Mouse (Mus musculus) hindbrain, embryonic 16.5 days (tissue): ENCODE results near the gene Phf19. TPM values are rescaled to one million over a fixed set of nuclear protein-coding genes. Genes with fewer than 3 reads are reported as not detected.

Experiments
- ATAC-seq: fragments of 200-750 bp; cut with Nextera tagmentation; 2 replicates; pipeline ENCODE4 v1.8.0; 2017; ENCODE audit warnings: moderate TSS enrichment, moderate library complexity
- H3K27ac ChIP-seq: fragments of 300-500 bp; sonication (generic); 2 replicates; pipeline ENCODE4 v1.5.1; 2014; ENCODE audit warnings: low read depth, mild to moderate bottlenecking, control low read depth, low read length, moderate library complexity
- H3K27me3 ChIP-seq: fragments of 300-500 bp; sonication (generic); replicated peaks from 2 replicates; pipeline ENCODE4 v1.6.1; 2014; ENCODE audit warnings: low read length; ENCODE audit not compliant: control insufficient read depth, insufficient read depth
- H3K36me3 ChIP-seq: fragments of 300-500 bp; sonication (generic); 2 replicates; pipeline ENCODE4 v1.6.1; 2014; ENCODE audit warnings: mild to moderate bottlenecking, low read length, moderate library complexity, mixed read lengths; ENCODE audit not compliant: control insufficient read depth, insufficient read depth
- H3K4me1 ChIP-seq: fragments of 300-500 bp; sonication (generic); 2 replicates; pipeline ENCODE4 v1.6.1; 2014; ENCODE audit warnings: low read depth, low read length; ENCODE audit not compliant: control insufficient read depth, insufficient read depth
- H3K4me2 ChIP-seq: fragments of 300-500 bp; sonication (generic); 2 replicates; pipeline ENCODE4 v1.6.1; 2014; ENCODE audit warnings: mild to moderate bottlenecking, low read length, control low read depth, moderate library complexity
- H3K4me3 ChIP-seq: fragments of 300-500 bp; sonication (generic); 2 replicates; pipeline ENCODE4 v1.5.1; 2014; ENCODE audit warnings: mild to moderate bottlenecking, low read length, control low read depth, moderate library complexity
- H3K9ac ChIP-seq: fragments of 300-500 bp; sonication (generic); 2 replicates; pipeline ENCODE4 v1.6.1; 2014; ENCODE audit warnings: low read depth, mild to moderate bottlenecking, control low read depth, low read length, moderate library complexity
- H3K9me3 ChIP-seq: fragments of 300-500 bp; sonication (generic); 2 replicates; pipeline ENCODE4 v1.6.1; 2014; ENCODE audit warnings: mild to moderate bottlenecking, low read length, moderate library complexity; ENCODE audit not compliant: control insufficient read depth
- WGBS: fragments of 180-500 bp; shearing (Covaris S2); extraction: QIAGEN DNeasy Blood & Tissue Kit; methylation state at CpG from one replicate; pipeline ENCODE4 v1.1.7; 2014; 5-methylcytosine and 5-hydroxymethylcytosine counted together
- polyA plus RNA-seq: library from polyadenylated mRNA; unstranded; fragments of >200 nt; fragmentation: Nextera tagmentation; extraction: Ambion mirVana; gene quantifications from 2 replicates; pipeline ENCODE4 v1.2.1, GENCODE M21; 2015

The Phf19 gene
- polyA plus RNA-seq, 1 experiment from 2014 or later: 2.2 TPM

GRCm38 (mm10) chr2:34903652-34904405 lies 10.0 kb downstream of the Phf19 start:
- WGBS: 80% methylated on average over 4 of the region's 4 CpGs
- no peak for ATAC-seq
- no peak overlapping the region; the same call in 1 of the 2 replicates for H3K9ac ChIP-seq

GRCm38 (mm10) chr2:34903191-34903590 lies 10.6 kb downstream of the Phf19 start:
- Histone ChIP-seq H3K4me2 (no peak overlapping the region), H3K36me3 (no peaks in the 10 kb centered on the region), H3K27ac (no peak overlapping the region), H3K27me3 (no peaks in the 10 kb centered on the region), H3K4me1 (peaks cover 8% of the 10 kb centered on the region), H3K9me3 (no peaks in the 10 kb centered on the region), H3K4me3 (no peak overlapping the region), H3K9ac (no peak overlapping the region)
- ATAC-seq: no peak
- WGBS: 93% methylated on average over 7 of the region's 7 CpGs

More at GRCm38 (mm10) chr2:34903652-34904405, 10.0 kb downstream of the Phf19 start:
- Histone ChIP-seq H3K4me1 (peaks cover 8% of the 10 kb centered on the region), H3K27ac (peak overlapping the region; percentile 87), H3K4me3 (no peak overlapping the region), H3K9me3 (no peaks in the 10 kb centered on the region), H3K36me3 (no peaks in the 10 kb centered on the region), H3K4me2 (peak overlapping the region; percentile 61), H3K27me3 (no peaks in the 10 kb centered on the region)

DNA sequence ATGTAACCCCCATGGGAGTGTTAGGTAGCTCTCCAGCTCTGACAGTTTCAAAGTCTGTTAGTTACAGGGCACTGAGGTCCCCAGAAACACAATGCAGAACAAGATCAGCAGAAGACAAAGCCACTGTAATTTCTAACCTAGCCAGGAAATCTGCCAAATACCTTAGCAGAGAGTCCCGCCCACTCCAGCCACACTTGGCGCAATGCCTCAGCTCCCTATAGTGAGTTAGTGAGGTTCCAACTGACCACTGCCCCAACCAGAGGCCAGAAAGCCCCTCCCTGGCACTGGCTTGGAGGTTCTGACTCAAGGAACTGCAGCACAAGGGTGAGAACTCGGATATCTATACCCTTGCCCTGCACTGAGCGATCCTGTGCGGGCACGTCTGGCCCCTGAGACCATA lies 11.1 kb downstream of the Phf19 start:
- Histone ChIP-seq H3K36me3 (no peaks in the 10 kb centered on the region), H3K4me3 (no peak overlapping the region), H3K27me3 (no peaks in the 10 kb centered on the region), H3K9ac (no peak overlapping the region), H3K27ac (no peak overlapping the region), H3K4me2 (no peak overlapping the region), H3K9me3 (no peaks in the 10 kb centered on the region), H3K4me1 (peaks cover 8% of the 10 kb centered on the region)
- WGBS: 86% methylated on average over 6 of the region's 6 CpGs
- ATAC-seq: no peak

GRCm38 (mm10) chr2:34901726-34902125 lies 12.1 kb downstream of the Phf19 start:
- no peaks in the 10 kb centered on the region for H3K9me3 ChIP-seq
- peaks cover 8% of the 10 kb centered on the region for H3K4me1 ChIP-seq
- H3K9ac ChIP-seq: no peak overlapping the region
- no peaks in the 10 kb centered on the region for H3K36me3 ChIP-seq
- 82% methylated on average over 4 of the region's 4 CpGs for WGBS
- no peak overlapping the region for H3K4me2 ChIP-seq
- H3K4me3 ChIP-seq: no peak overlapping the region
- no peak for ATAC-seq
- no peaks in the 10 kb centered on the region for H3K27me3 ChIP-seq
- H3K27ac ChIP-seq: no peak overlapping the region

GRCm38 (mm10) chr2:34900412-34900811 lies 13.4 kb downstream of the Phf19 start:
- ATAC-seq: no peak
- H3K9me3 ChIP-seq: no peaks in the 10 kb centered on the region
- H3K27ac ChIP-seq: no peak overlapping the region
- no peak overlapping the region for H3K9ac ChIP-seq
- H3K27me3 ChIP-seq: no peaks in the 10 kb centered on the region
- H3K4me3 ChIP-seq: no peak overlapping the region
- WGBS: 84% methylated on average over 1 of the region's 1 CpGs
- H3K36me3 ChIP-seq: no peaks in the 10 kb centered on the region
- H3K4me2 ChIP-seq: no peak overlapping the region
- peaks cover 8% of the 10 kb centered on the region for H3K4me1 ChIP-seq

GRCm38 (mm10) chr2:34899682-34900081 lies 14.1 kb downstream of the Phf19 start:
- Histone ChIP-seq H3K9me3 (no peaks in the 10 kb centered on the region), H3K4me3 (no peak overlapping the region), H3K4me2 (no peak overlapping the region), H3K27ac (no peak overlapping the region), H3K27me3 (no peaks in the 10 kb centered on the region), H3K9ac (no peak overlapping the region), H3K36me3 (no peaks in the 10 kb centered on the region), H3K4me1 (peaks cover 8% of the 10 kb centered on the region)
- no peak for ATAC-seq
- 89% methylated on average over 11 of the region's 11 CpGs for WGBS

GRCm38 (mm10) chr2:34897820-34898219 lies 16.0 kb downstream of the Phf19 start:
- Histone ChIP-seq H3K27me3 (no peaks in the 10 kb centered on the region), H3K36me3 (no peaks in the 10 kb centered on the region), H3K9me3 (no peaks in the 10 kb centered on the region), H3K4me3 (no peak overlapping the region), H3K27ac (no peak overlapping the region), H3K4me2 (no peak overlapping the region), H3K4me1 (no peaks in the 10 kb centered on the region), H3K9ac (no peak overlapping the region)
- WGBS: 24% methylated on average over 10 of the region's 10 CpGs
- no peak for ATAC-seq

DNA sequence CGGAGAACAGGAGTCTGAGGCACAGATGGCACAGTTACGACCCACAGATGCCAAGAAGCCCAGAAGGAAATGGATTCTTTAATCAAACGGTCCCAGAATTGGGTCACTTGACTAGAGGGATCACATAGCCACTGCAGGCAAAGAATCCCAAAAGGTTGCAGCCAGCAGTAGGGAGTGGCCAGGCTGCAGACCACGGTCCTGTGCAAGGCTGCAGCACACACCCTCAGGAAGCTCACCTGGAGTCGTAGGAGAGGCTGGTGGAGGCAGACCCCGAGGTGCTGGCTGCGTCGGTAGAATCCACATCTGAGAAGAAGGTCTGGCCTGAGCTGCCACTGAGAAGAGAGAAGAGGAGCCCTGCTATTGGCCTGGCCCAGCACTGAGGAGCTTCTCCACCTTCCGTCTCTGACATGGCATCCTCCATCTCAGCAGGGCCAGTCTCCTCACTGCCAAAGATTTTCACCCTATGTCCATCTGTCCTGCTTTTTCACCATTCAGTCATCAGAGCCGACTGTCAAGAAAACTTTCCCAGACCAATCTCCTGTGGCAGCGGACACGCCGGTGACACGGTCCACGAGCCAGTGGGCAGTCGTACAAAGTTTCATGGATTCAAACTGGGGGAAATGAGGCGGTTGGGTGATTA lies 16.9 kb downstream of the Phf19 start:
- H3K9me3 ChIP-seq: no peaks in the 10 kb centered on the region
- H3K36me3 ChIP-seq: no peaks in the 10 kb centered on the region
- no peak overlapping the region for H3K27ac ChIP-seq
- H3K4me3 ChIP-seq: no peak overlapping the region
- H3K9ac ChIP-seq: no peak overlapping the region
- no peaks in the 10 kb centered on the region for H3K27me3 ChIP-seq
- 85% methylated on average over 17 of the region's 17 CpGs for WGBS
- ATAC-seq: no peak
- H3K4me2 ChIP-seq: no peak overlapping the region
- no peaks in the 10 kb centered on the region for H3K4me1 ChIP-seq

DNA sequence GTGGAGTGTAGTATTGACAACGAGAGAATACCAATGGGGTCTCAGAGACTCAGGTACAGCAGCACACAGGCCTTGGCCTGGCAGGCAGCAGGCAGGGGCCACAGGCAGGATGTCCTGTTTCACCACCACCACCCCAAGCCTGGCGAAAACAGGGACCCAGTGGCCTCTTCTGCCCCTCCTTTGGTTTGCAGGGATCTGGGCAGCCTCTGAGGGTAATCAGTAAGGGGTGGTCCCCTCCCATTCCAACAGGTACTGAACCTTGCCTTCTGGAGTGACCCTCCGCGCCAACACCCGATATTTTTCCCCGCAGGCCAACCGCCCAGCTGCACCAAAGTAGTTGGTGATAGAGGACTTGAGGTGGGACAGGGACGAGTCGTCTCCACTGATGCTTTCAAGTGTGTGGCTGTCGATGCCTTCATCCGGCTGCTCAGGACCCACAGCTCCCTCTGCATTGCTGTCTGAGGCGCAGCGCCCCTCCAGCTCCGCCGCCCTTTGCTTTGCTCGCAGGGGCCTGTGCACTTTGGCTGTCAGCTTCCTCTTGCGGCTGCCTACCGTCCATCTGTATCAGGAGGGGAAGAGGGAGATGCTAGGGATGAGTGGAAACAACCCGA lies 18.2 kb downstream of the Phf19 start:
- ATAC-seq: no peak
- H3K27ac ChIP-seq: no peak overlapping the region
- no peaks in the 10 kb centered on the region for H3K36me3 ChIP-seq
- H3K27me3 ChIP-seq: no peaks in the 10 kb centered on the region
- H3K4me2 ChIP-seq: no peak overlapping the region
- no peaks in the 10 kb centered on the region for H3K4me1 ChIP-seq
- WGBS: 85% methylated on average over 19 of the region's 19 CpGs
- H3K9ac ChIP-seq: no peak overlapping the region
- H3K9me3 ChIP-seq: no peaks in the 10 kb centered on the region
- no peak overlapping the region for H3K4me3 ChIP-seq
